Mouse (Mus musculus): ENCODE results near the gene 4931440F15Rik.
"Not testable (repeated sequence)": the region's sequence is repeated elsewhere in the genome, so short reads cannot be mapped to it uniquely, and the experiment has no call there.

The 4931440F15Rik gene

DNA sequence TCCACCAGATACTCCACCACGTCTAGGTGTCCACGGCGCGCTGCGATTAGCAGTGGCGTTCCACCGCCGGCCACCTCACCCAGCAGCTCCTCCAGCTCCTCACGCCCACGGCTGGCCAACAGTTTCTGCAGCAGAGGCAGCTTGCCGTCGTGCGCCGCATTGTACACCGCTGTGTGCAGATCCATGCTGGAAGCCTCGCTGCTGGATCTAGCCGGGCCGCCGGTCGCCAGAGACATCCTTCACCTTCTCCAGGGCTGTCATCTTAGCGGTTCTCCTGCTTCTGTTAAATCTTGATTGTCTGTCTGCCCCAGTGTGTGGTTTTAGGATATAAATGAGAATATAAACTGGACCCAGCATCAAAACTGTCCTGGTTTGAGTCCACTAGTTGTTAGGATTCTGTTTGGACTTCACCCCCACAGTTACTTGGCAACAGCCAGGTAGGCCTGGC, at the start of gene 4931440F15Rik:
Gene 4931440F15Rik, minus strand, starts transcription at position 398 of the 448 bp plus-strand sequence.
- not testable (repeated sequence) for DNase-seq (ENCODE audit: low spot score)

DNA sequence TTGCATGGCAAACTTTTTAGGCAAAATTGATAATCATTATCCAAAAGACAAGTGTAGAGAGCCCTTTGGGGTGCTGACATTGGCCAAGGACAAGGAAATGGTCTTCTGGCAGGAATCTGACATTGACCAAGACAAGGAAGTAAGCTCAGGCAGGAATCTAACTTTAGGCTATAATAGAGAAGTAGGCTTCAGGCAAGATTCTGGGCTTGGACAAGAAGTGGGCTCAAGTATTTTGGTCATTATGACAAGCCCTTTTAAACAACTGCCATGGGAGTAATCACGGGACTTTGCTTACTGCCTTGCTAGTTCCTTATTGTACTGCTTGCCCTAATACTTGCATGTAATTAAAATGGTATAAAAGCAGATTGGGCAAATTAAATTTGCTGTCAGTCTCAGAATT, 49.3 kb upstream of the 4931440F15Rik start:
- not testable (repeated sequence) for DNase-seq (ENCODE audit: low spot score)

DNA sequence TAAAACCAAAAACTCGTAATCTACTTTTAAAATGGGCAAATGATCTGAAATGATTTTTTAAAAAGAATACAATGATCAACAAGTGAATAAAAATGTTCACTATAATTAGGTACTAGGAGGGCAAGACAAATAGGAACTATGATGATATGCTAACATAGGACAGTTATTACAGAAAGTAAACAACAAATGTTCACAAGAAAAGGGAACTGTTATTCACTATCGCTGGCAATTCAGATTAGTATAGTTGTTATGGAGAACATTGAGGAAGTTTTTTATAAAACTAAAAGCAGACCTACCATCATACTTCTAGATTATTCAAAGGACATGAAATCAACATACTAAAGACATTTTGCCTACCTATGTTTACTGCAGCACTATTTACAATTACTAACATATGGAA, 44.7 kb upstream of the 4931440F15Rik start:
- no peak for DNase-seq (ENCODE audit: low spot score)

DNA sequence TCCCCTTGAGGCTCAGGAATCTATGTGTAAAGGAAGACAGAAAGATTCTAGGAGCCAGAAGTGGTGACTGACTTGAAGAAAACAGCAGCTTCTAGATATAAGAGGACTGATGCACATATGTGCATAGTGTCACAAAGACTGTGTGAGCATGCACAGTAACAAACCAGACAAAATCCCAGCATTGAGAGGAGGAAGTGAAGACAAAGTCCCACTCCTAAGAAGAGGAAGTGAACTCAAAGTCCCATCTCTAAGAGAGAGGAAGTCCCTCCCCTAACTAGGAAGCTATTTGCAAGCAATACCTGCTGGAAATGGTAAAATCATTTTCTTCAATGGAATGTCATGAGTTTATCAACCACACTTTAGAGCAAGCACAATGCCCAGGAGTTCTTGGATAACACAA, 38.8 kb upstream of the 4931440F15Rik start:
- no peak for DNase-seq (ENCODE audit: low spot score)

GRCm38 (mm10) chr11:29861750-29862397, 36.4 kb upstream of the 4931440F15Rik start:
- peak; percentile 77 for DNase-seq (ENCODE audit: low spot score)

DNA sequence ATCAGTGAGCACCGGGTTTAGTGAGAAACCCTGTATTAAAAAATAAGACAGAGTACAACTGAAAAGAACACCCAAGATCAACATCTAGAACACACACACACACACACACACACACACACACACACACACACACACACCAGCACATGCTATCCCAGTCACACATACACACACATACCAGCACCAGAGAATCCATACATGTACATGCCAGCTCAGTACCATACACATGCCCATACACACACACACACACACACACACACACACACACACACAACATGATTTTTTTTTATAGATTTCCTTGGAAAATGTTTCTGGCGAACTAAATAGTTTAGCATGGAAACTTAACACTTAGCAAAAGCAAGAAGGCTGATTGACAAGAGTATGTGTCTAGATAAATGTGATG, 35.6 kb upstream of the 4931440F15Rik start:
- no peak for DNase-seq (ENCODE audit: low spot score)

- no peak for DNase-seq (ENCODE audit: low spot score)
Observed at GRCm38 (mm10) chr11:29840606-29841227, 15.2 kb upstream of the 4931440F15Rik start.

GRCm38 (mm10) chr11:29839781-29840180, 14.3 kb upstream of the 4931440F15Rik start:
- no peak for DNase-seq (ENCODE audit: low spot score)

GRCm38 (mm10) chr11:29837066-29837465, 11.6 kb upstream of the 4931440F15Rik start:
- DNase-seq (ENCODE audit: low spot score) = no peak

DNA sequence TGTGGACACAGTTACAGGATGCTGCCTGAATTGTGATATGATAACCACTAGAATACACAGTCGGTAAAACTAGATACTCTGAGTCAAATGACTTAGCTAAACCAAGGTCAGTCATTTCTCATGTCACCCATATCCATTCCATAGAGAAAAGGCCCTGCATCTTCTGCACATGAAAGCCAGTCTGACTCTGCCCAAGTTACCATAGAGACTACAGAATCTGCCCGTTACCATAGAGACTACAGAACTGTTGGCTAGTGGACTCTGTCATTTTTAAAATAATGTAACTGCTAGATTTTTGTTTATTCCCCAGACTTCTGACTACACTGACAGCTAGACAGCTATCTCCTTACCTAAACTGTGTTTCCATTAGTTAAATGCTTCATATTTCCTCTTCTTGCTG, 2.3 kb upstream of the 4931440F15Rik start:
- no peak for DNase-seq (ENCODE audit: low spot score)

- no peak for DNase-seq (ENCODE audit: low spot score)
Observed at GRCm38 (mm10) chr11:29826001-29826400, 533 bp upstream of the 4931440F15Rik start.

DNA sequence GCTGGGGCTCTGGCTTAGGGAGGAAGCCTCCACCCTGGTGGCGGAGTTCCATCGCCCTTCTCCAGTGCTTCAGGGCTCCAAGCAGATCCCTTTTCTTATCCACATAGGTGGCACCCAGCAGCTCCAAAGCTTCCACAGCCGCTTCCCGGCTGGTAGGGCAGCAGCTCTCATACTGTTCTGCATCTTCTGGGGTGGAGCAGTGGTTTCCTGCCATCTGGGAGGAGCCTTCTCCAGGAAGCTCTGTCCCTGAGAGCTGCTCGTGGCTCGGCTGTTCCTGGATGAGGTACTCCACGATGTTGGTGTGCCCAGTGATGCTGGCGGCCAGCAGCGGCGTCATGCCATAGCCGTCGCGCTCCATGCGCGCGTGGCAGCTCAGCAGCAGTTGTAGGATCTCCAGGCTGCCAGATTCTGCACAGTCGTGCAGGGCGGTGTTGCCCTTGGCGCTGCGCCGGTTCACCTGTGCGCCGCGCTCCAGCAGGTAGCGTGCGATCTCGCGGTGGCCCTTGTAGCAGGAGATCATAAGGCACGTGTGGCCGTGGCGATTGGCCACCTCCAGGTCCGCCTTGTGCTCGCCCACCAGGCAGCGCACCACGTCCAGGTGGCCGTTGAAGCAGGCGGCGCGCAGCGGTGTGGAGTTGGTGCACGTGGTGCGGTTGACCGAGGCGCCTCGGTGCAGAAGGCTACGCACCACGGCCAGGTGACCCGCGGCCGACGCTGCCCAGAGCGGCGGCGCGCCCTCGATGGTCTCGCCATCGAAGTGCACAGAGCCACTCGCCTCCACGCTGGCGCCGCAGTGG, 796 bp downstream of the 4931440F15Rik start:
- not testable (repeated sequence) for DNase-seq (ENCODE audit: low spot score)

GRCm38 (mm10) chr11:29823141-29823540, 2.3 kb downstream of the 4931440F15Rik start:
- no peak for DNase-seq (ENCODE audit: low spot score)

DNA sequence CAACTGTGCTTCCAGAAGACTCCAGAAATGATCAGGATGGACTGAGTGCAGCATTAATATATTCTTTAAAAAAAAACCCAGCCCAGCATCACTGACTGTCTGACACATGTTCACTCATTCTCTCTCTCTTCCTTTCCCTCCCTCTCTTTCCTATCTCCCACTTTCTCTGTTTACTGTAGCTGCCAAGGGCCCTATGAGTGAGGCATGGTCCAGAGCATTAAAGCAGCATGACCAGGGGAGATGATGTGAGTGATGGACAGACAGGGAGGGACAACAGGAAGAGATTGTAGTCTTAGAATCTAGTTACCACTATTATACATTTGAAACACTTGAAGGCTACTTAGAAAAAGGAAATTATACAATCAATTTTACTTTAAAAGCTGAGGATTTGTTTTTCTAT, 9.8 kb downstream of the 4931440F15Rik start:
- DNase-seq (ENCODE audit: low spot score) = no peak

- no peak for DNase-seq (ENCODE audit: low spot score)
Observed at GRCm38 (mm10) chr11:29815261-29815660, 10.2 kb downstream of the 4931440F15Rik start.

- DNase-seq (ENCODE audit: low spot score) = no peak
Observed at GRCm38 (mm10) chr11:29813267-29813666, 12.2 kb downstream of the 4931440F15Rik start.

DNA sequence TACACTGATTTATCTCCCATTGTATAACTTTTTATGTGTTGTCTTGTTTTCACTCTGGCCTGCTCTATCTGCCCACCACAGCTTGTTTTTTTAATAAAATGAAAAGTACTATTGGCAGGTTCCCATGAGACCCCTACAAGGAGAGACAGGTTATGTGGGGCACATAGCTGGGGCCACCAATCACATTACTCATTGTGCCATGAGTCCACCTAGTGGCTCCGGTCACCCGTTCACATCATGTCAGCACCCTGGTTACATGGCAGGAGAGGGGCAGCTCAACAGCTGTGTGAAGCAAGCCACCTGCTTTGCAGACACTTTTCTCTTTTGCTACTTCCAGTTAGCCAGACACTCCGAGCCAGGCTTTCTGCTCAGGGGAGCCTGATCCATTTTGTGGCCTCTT, 13.0 kb downstream of the 4931440F15Rik start:
- DNase-seq (ENCODE audit: low spot score) = no peak

DNA sequence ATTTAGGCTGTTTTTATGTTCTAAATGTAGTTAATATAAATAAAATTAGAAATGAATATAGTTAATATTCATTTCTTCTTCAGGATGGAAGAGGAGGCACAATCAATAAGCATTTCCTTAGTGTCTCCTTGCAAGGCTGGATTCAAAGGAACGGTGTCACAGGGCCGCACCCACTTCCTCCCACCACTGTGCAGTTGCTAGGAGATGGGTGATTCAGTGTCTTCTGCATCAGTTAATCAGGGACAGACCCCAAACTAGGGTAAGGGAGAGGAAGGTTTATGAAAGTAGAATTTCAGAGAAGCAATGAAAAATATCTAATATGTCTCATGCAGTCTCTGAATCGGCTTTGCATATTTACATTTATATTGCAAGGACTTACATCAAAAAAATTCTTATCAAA, 15.1 kb downstream of the 4931440F15Rik start:
- DNase-seq (ENCODE audit: low spot score) = no peak

DNA sequence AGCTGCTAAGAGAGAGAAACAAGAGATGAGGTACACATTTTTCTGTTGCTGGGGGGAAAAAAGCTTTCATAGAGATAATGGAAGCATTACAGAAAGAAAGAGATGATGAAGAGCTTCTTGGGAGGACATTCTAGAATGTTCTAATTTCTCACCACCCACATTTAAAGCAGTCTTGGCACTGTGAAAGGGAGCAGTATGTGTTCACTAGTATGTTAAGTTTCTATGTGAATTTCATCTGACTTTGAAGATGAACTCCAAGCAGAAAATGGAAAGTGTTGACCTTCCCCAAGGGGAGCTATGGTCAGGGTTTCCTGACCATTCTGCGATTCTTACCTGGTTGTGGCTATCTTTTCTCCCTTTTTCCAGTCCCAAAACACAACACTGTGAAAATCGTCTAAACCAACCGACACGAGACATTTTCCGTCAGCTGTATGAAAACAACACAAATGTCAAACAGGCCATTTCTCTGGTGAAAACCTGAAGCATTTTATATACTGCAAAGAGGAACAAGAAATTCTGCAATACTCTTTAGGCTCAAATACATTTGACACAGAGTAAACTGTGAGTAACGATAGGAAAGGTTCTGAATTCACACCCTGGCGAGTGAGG, 16.4 kb downstream of the 4931440F15Rik start:
- no peak for DNase-seq (ENCODE audit: low spot score)

DNA sequence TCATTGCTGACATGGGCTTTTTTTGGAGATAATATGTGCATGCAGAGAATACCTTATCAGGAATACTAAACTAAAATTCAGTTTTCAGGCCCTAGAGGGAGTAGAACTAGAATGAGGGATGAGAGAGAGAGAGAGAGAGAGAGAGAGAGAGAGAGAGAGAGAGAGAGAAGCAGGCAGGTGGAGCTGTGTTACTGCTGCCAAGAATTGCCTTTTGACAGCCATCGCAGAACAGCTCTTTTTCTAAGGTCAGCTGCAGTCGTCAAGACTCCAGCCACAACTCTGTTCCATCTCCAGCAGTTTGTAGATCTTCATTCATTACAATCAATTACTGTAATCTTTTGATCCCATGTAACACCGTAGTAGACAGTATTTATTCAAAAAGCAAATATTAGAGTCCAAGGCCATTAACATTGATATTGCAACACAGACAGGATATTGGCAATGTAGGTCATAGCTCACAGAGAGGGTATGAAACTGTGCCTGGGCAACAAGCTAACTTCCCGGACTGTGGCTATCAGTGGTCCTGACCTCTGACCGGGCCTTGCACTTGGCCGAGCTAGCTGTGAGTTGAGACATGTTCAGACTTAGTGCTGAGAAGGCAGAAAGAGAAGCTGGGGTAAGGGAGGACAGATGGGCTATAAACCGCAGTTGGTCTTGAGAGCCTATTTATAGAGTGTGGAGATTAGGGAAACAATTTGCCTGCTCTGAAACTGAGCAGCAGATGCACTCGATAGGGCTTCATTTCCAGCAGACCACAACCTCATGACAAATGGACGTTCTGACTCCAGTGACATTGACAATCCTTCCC, 17.1 kb downstream of the 4931440F15Rik start:
- peak; percentile 9 for DNase-seq (ENCODE audit: low spot score)

DNA sequence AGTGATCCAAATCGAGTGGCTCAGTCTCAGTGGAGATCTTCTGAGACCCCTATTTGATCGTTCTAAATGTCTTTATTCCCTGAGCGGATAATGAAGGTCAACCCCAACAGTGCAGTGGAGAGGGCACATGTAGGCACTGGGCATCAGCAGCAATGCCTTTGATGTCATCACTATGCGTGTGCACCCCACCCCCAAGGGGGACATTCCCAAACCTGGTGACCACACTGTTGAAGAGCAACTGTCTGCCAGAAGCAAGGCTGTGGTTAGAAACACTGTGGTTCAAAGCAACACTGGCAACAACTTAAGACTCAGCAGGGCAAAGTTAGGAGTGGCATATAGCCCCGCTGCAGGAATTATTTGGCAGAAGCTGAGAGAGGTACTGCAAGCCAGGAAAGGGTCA, 18.1 kb downstream of the 4931440F15Rik start:
- DNase-seq (ENCODE audit: low spot score) = no peak
